1 mouse cellular context compared by ENCODE assay signal in the genomic region with DNA sequence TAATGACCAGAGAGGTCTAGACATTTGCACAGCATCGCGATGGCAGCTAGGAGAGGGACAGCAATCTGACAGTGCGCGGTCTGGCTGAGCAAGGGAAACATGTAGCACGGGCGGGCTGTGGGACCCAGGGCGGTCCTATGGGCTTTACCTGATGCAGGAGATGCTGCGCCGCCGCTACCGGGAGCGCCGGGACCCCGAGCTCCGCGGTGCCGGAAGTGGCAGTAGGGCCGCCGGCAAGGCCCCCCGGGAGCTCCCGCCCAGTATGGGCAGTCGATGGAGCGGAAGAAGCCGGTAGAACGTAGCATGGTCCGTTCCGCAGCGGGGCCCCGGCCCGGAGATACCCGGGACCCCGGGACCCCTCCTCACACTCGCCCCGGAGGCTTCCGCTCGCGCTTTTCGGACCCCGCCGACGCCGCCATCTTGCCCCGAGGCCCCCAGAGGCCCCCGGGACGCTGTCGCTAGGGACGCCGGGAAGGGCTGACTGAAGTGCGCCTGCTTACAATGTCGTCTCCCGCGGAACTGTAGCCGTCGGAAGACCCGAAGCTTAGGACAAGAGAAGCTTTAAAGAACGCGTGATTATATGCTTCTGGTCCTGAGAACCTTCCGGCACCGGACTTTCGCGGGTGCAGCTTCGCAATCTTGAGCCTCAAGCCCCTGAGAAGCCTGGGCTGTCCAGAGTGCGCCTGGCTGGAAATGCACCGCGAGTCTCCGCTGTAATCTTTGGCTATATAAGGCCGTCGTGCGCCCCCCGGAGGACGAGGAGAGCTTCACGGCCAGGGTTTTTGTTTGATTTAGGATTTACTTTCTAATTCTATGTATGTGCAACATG.
TF ChIP-seq lines count a peak whose summit lies in the region.

A gene (minus strand): TSS at position 445 of the 829 bp plus-strand sequence.

TF ChIP-seq in CH12.LX, 34 proteins besides CTCF, POLR2A, EP300 and RAD21 (continued from another document):
- TF ChIP-seq TBP (conservative IDR thresholded peaks at IDR 0.05; ENCODE audit: low read depth, low read length) (0 out of 2 replicates have a peak, but pooled peaks have one; percentile 46), POLR2AphosphoS2 (IDR thresholded peaks at IDR 0.05; ENCODE audit: low read depth, low read length) (no peak), ZC3H11A (IDR thresholded peaks at IDR 0.05; ENCODE audit: low read depth, low read length) (no peak), KAT2A (IDR thresholded peaks at IDR 0.05; ENCODE audit: insufficient replicate concordance, low read length) (peak; percentile 88; the same call in 1 of the 2 replicates), ETS1 (conservative IDR thresholded peaks at IDR 0.05; ENCODE audit: low read depth, low read length) (no peak), ELF1 (IDR thresholded peaks at IDR 0.05; ENCODE audit: low read depth, low read length) (peak; percentile 80), RCOR1 (conservative IDR thresholded peaks at IDR 0.05; ENCODE audit: low read depth, low read length) (no peak), CHD1 (IDR thresholded peaks at IDR 0.05; ENCODE audit: low read depth, low read length) (no peak), PAX5 (IDR thresholded peaks at IDR 0.05; ENCODE audit: low read length) (no peak), MEF2A (IDR thresholded peaks at IDR 0.05; ENCODE audit: borderline replicate concordance, low read depth, low read length) (peak; percentile 49; the same call in 1 of the 2 replicates), MAX (IDR thresholded peaks at IDR 0.05; ENCODE audit: low read length) (peak; percentile 100), JUN (IDR thresholded peaks at IDR 0.05; ENCODE audit: insufficient read depth, low read depth, low read length) (no peak), USF1 (IDR thresholded peaks at IDR 0.05; ENCODE audit: low read depth, low read length) (no peak)
